7 mouse cellular contexts compared by ENCODE assay signal in genomic region chr7:70624727-70625642, GRCm38 (mm10).
DNase-seq lines count a peak whose midpoint lies in the region; ATAC-seq and TF ChIP-seq lines count a peak whose summit lies in the region.

No protein-coding gene starts in this region.

- H3K27me3 ChIP-seq in embryonic facial prominence, embryonic 15.5 days = no peaks in the 10 kb centered on the region
- no peaks in the 10 kb centered on the region for H3K27me3 ChIP-seq in heart, postnatal 0 days (ENCODE audit: control insufficient read depth, insufficient read depth, low read length)
- H3K27me3 ChIP-seq in stomach, embryonic 14.5 days (ENCODE audit: control insufficient read depth, insufficient read depth, low read length) = no peaks in the 10 kb centered on the region

- H3K36me3 ChIP-seq in embryonic facial prominence, embryonic 15.5 days = no peaks in the 10 kb centered on the region
- H3K36me3 ChIP-seq in heart, postnatal 0 days (replicated peaks; ENCODE audit: control insufficient read depth, insufficient read depth, low read length) = no peaks in the 10 kb centered on the region
- H3K36me3 ChIP-seq in stomach, embryonic 14.5 days (ENCODE audit: control insufficient read depth, insufficient read depth, low read length) = no peaks in the 10 kb centered on the region

- TF ChIP-seq EP300 in heart, postnatal 0 days (IDR thresholded peaks at IDR 0.05; ENCODE audit: low read depth) = no peak

- H3K9me3 ChIP-seq in embryonic facial prominence, embryonic 15.5 days (replicated peaks) = no peaks in the 10 kb centered on the region
- no peaks in the 10 kb centered on the region for H3K9me3 ChIP-seq in heart, postnatal 0 days (replicated peaks; ENCODE audit: control insufficient read depth, low read length)
- no peaks in the 10 kb centered on the region for H3K9me3 ChIP-seq in stomach, embryonic 14.5 days (ENCODE audit: control insufficient read depth, low read depth, low read length)

- peak overlapping the region; percentile 24 for H3K4me3 ChIP-seq in embryonic facial prominence, embryonic 15.5 days (replicated peaks)
- H3K4me3 ChIP-seq in heart, postnatal 0 days (ENCODE audit: low read depth, low read length) = peak overlapping the region; percentile 36
- H3K4me3 ChIP-seq in stomach, embryonic 14.5 days (ENCODE audit: low read depth, low read length) = peak overlapping the region; percentile 20

- H3K9ac ChIP-seq in embryonic facial prominence, embryonic 15.5 days = no peak overlapping the region
- H3K9ac ChIP-seq in heart, postnatal 0 days (replicated peaks; ENCODE audit: low read depth, low read length) = no peak overlapping the region
- H3K9ac ChIP-seq in stomach, embryonic 14.5 days (replicated peaks; ENCODE audit: low read depth, low read length) = no peak overlapping the region

- ATAC-seq in embryonic facial prominence, embryonic 15.5 days (ENCODE audit: insufficient number of reproducible peaks, low FRiP score, low TSS enrichment, low read depth) = 0 out of 2 replicates have a peak, but pooled peaks have one; percentile 57
- ATAC-seq in heart, postnatal 0 days (ENCODE audit: insufficient read depth, low read depth) = peak; percentile 89
- peak; percentile 55; the same call in 1 of the 2 replicates for ATAC-seq in stomach, embryonic 14.5 days (ENCODE audit: insufficient number of reproducible peaks, insufficient read depth, low FRiP score, low read depth)
- no peak for ATAC-seq in frontal cortex, adult (ENCODE audit: low TSS enrichment)

- peaks cover 22% of the 10 kb centered on the region for H3K4me1 ChIP-seq in embryonic facial prominence, embryonic 15.5 days
- peaks cover 14% of the 10 kb centered on the region; the same call in 1 of the 2 replicates for H3K4me1 ChIP-seq in heart, postnatal 0 days (ENCODE audit: control insufficient read depth, insufficient read depth)
- peaks cover 20% of the 10 kb centered on the region for H3K4me1 ChIP-seq in stomach, embryonic 14.5 days (ENCODE audit: control insufficient read depth, insufficient read depth, low read length)

- DNase-seq in cerebellum, adult 11 months = peak; percentile 9
- DNase-seq in heart, postnatal 0 days (ENCODE audit: low spot score) = peak; percentile 34
- DNase-seq in kidney, postnatal 25 days = peak; percentile 81 to 90
- peak; percentile 71 to 80 for DNase-seq in lung, postnatal 4 days

- H3K27ac ChIP-seq in embryonic facial prominence, embryonic 15.5 days (replicated peaks) = 0 out of 2 replicates have a peak overlapping the region, but pooled peaks have one; percentile 34
- peak overlapping the region; percentile 67 for H3K27ac ChIP-seq in heart, postnatal 0 days (ENCODE audit: low read depth)
- H3K27ac ChIP-seq in stomach, embryonic 14.5 days (ENCODE audit: low read length) = peak overlapping the region; percentile 66; the same call in 1 of the 2 replicates

- 3% methylated on average over 30 of the region's 30 CpGs for WGBS in embryonic facial prominence, embryonic 15.5 days
- 2% methylated on average over 30 of the region's 30 CpGs for WGBS in heart, postnatal 0 days
- WGBS in stomach, embryonic 14.5 days = 3% methylated on average over 30 of the region's 30 CpGs

- peak overlapping the region; percentile 46 for H3K4me2 ChIP-seq in embryonic facial prominence, embryonic 15.5 days (replicated peaks)
- H3K4me2 ChIP-seq in heart, postnatal 0 days (ENCODE audit: low read depth, low read length) = peak overlapping the region; percentile 69
- H3K4me2 ChIP-seq in stomach, embryonic 14.5 days (replicated peaks; ENCODE audit: low read depth, low read length) = peak overlapping the region; percentile 61

- TF ChIP-seq CTCF in heart, postnatal 0 days (IDR thresholded peaks at IDR 0.05; ENCODE audit: low read depth) = no peak

Comparison
In these comparisons a context has a peak if more than half of its experiments do, and no peak if none do; other contexts are left out.
1. DNase-seq: peak in every context shown above with its lines; median percentile 86 in kidney, postnatal 25 days; 76 in lung, postnatal 4 days; 34 in heart, postnatal 0 days; 9 in cerebellum, adult 11 months.